Mouse (Mus musculus) gastrocnemius, adult 18-20 months (tissue): ENCODE measurements around the gene Flt1. TPM values are rescaled to one million over a fixed set of nuclear protein-coding genes. Genes with fewer than 3 reads are reported as not detected.
"Not testable (repeated sequence)": the region's sequence is repeated elsewhere in the genome, so short reads cannot be mapped to it uniquely, and the experiment has no call there.

Experiments used
- DNase-seq: peaks from one replicate; pipeline ENCODE4 v3.0.0; 2021; ENCODE audit warnings: low spot score
- total RNA-seq, 2 experiments: library from RNA; stranded (reverse); gene quantifications; 2 replicates each; pipeline ENCODE4 v1.2.3; 2021

Flt1 gene
- total RNA-seq, 2 experiments from 2014 or later: 25.8 to 28.7 TPM

DNA sequence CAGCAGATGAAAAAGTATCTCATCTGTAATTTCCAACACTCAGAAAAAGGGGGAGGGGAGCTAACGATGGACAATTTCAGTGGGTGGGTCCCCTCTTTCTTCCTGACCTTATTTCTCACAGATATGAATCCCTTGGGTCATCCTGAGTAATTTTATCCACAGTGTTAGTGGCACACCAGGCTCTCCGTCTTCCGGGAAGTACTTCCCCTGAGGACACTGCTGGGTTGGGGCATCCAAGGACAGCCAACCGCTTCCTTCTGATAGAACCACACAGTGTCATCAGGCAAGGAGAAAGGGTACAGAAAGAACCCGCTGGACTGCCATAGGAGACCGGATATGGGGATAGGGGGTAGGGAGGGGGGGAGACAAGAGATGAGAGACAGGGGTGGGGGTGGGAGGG is 111.2 kb downstream of the Flt1 start:
- no peak for DNase-seq

DNA sequence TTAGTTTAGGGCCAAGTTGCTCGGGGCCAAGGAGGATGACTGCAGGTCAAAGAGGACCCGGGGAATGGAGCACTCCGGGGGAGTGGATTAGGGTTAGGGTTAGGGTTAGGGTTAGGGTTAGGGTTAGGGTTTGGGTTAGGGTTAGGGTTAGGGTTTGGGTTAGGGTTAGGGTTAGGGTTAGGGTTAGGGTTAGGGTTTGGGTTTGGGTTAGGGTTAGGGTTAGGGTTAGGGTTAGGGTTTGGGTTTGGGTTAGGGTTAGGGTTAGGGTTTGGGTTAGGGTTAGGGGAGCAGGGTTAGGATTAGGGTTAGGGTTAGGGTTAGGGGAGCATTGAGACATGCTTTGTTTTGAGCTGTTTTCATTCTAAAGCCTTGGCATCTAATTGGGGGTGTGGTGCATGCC is 114.5 kb downstream of the Flt1 start:
- DNase-seq: not testable (repeated sequence)

DNA sequence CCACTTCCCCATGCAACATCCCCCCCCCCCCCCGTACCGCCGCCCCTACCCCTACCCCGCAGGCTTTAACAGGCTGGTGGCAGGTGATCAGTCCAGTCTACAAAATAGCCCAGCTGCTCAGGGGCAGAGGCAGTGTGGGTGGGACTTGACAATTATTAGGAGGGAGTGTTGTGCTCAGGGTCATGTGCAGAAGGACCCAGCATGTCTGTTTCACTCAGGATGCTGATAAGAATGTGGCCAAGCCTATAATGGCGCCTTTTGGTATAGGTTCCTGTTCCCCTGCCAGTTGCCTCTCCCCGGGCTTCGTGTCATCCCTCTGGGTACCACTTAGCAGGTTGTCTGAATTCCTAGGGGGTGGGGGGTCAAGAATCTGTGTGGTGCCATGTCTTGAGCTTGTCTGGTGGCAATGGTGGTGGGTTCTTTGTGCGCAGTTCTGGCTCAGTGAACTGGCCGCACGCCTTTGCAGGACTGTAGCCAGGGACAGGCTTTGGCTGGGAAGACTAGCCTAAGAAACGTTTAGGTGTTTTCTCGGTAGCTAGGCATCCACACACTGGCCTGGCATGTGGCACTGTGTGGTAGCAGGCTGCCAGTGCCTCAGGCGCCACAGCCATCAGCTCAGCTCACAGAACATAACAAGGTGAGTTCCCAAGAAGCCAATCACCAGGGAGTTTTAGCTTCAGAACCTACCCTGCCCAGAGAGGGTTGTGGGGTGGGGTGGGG is 118.4 kb downstream of the Flt1 start:
- DNase-seq: no peak

DNA sequence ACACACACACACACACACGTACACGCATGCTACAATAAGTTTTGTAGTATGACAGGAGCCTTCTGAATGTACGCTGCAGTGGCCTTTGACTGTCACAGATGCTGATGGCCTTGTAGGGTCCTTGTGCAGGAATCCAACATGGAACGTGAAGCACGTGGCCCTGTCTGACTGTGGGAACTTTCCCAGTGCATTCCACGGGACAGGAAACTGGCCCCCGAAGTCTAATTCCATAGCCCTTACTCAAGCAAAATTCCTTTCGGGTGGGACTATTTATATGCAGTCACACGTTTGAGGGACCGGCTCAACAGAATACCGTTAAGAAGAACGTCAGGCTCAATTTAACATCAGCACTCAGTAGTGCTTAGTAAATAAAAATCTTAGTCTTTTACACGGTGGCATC is 119.1 kb downstream of the Flt1 start:
- DNase-seq: no peak

DNA sequence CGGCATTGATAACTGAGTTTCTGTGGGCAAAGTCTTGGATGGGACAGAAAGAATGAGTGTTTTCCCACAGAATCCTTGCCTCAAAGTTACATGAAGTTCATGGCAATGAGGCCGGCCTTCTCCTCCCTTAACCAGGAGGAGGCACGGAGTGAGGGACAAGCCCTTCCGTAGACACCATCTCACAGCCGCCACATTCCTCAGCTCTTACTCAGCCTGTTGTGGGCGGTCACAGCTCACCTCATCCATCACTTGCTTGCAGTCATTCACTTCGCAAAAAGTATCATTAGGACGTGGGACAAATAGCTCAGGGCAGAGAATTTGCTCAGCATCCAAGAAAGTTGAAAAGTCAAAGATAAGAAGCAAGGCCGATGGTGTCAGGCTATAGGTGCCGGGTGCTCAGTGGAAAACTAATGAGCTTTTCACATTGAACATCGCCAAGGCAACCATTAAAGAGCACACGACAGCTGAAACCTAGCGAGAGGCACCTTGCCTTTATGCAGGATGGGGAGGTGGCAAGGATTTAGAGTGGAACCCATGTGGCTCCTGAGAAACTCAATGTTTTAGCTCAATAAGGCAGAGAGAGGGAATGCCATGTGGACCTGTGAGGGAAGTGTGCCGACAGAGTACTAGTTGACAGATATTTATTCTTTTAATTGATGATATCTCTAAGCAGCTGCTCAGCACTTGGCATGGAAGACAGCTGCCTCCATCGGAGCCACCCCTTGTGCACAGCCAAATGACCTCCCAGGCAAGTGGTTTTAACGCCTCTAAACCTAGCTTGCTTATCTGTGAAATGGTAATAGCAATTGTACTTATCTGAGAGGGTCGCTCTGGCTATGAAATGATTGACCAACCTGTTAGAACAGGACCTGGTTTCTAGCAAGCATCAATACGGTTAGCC is 124.1 kb downstream of the Flt1 start:
- no peak for DNase-seq

DNA sequence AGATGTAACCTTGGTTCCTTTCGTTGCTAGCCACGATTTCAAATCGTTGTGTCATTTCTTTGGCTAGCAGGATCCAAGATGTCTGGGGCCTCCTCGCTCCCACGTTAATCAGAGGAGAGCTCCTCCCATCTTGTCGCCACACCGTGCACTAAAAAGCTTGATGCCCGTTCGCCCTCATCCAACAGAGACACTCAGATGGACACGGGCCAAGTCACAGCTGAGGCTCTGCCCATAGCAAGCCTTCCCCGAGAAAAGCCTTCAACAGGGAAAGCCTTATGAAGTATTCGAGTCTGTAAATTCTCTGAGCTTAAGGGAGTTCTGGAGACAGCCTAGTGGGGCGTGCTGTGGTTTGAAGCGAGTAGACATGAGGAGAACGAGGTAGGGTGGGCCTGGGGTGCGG is 128.0 kb downstream of the Flt1 start:
- DNase-seq: no peak

DNA sequence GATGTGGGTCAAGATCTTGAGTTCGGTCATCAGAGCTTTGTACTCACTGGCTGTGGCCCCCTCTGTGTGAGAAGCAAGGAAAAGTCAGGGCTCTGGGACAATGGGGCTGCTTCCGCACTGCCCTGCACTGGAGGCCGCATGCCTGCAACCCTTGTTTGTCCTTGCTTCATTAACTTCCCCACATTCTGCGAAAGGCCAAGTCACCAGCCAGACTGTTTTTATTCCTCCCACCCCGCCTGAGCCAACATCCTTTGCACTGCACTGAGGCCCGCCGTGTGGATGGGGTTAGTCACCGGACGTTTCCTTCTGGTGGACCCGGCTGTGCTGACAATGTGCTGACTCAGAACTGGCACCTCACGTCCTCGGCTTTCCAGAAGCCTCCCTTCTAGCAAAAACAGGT is 136.0 kb downstream of the Flt1 start:
- no peak for DNase-seq

DNA sequence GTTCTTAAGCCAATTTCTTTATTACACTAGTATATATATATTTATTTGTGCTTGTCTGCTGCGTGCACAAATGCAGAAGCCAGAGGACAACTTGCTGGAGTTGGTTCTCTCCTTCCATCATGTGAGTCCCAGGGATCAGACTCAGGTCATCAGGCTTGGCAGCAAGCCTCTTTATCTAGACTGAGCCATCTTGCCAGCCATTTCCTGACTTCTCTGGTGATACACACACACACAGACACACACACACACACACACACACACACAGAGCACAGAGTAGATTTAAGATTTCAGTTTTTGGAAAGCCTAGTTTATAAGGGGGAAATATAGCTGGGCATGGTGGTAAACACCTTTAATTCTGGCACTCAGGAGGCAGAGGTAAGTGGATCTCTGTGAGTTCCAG is 140.7 kb downstream of the Flt1 start:
- no peak for DNase-seq

DNA sequence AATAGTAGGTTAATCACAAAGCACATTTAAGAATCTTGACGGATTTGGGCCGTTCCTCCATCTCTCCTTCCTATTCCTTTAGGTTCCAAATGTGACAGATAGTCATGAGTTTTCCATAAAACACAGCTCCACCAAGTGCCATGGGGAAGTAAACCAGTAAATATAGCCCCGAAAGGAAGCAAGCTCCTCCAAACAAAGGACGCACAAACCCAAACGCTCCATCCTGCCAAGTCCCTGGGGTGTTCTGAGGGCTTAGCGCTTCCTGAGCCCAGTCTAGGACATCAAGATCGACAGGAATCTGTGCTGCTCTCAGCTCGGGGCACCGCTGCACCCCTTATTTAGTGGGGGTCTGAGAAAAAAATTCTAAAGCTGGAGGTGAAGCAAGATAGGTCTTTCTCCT is 141.2 kb downstream of the Flt1 start:
- DNase-seq: no peak

DNA sequence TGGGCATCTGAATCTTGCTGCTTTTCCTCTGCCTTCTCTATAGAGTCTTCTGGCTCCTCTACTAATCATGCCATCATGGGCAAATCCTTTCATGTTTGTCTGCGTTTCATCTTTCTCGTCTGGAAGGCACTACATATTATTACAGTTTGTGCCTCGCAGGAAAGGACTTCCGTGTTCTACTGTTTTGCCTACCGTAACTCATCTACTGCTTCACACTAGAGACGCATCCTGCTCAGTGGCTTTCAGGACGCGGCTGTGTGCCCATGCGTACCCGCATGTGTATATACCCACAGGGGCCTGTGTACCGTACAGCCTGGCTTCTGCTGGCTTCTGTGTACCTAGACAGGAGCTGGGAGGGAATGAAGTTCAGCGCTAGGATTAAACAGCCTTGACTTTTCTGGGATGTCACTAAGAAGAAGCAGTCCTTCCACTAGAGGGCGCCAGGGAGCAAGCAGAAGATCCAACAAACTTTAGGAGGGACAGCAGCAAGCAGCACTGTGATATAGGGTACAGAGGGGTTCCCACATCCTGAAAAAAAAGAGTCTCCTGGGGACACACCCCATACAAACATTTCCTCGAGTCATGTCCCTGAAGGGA is 142.0 kb downstream of the Flt1 start:
- DNase-seq: peak; percentile 72

DNA sequence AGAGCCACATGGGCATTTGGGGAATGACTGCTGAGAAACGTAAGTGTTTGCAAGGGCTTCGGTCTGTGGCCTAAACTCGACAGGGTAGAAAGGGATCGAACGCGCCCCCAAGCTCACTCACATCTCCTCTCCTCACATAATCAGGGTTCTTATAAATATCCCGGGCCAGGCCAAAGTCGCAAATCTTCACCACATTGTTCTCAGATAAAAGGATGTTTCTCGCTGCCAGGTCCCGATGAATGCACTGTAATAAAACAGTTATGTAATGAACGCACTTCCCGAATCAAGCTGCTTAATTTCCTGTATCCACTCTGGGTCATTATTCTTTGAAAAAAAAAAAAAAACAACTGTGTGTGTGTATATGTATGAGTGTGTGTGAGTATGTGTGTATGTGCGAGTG is 145.6 kb downstream of the Flt1 start:
- DNase-seq: no peak

DNA sequence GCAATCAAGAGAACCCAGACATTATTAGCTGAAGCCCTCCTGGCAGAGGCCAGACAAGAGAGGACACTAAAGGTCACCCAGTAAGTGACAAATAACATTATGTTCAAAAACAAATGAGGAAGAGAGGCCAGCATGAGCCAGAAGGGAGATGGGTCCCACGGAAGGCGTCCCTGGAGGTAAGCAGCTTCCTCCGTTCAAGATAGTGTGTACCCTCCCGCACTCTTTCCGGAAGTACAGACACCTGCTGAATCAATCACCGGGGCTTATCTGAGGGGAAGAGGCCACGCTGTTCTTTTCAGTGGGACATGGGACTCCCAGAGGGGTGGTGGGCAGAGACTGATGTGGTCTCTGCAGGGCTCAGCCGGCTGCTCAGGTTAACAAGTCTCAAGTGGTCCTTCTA is 146.1 kb downstream of the Flt1 start:
- peak; percentile 18 for DNase-seq

DNA sequence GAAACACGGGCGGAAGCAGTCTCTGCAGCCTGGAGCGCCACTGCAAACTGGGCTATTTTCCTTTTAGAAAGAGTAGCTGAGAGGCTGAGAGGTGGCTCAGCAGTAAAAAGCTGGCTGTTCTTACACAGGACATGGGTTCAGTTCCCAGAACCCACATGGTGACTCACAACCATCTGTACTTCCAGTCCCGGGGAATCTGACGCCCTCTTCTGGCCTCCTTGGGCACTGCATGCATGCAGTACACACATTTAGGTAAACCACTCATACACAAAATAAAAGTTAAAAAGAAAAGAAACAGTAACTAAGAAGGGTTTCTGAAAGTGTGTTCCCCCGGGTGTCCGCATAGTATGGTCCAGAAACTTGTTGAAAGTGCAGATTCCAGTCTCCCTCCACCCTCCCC is 146.7 kb downstream of the Flt1 start:
- no peak for DNase-seq

DNA sequence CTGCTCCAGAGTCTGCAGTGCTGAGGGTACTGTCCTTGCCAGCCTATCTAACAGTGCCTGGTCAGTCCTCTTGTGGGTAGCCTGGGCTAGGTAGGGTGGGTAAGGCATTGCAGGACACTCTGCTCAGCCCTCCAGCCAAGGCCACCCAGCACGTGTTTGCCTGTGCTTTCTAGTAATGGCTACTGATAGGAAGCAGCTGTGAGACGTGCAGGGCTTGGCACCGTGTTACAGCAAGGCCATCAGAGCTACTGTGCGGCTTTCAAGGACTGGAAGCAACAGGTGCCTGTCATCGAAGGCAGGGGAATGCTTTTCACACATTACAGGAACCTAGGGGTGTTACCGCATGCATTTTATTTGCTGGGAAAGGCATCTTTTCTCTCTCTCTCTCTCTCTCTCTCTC is 148.8 kb downstream of the Flt1 start:
- DNase-seq: no peak

DNA sequence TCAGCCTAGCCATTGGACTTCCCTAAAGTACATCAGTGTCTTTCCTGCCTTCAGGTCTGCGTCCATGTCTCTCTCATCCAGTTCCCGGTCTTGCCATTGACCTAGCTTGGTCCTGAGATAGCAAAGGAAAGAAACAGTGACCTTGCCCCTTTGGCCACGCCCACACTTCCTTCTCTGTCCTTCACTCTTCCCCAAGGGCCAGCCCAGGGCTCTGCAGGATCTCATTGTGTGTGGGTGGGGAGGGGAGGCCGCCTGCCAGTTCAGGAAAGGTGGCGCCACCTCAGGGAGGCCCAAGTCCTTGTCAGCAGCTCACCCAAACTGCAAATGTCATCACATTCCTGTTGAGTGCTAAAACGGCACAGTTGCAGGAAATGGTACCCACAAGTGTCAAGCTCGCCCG is 151.3 kb downstream of the Flt1 start:
- no peak for DNase-seq

DNA sequence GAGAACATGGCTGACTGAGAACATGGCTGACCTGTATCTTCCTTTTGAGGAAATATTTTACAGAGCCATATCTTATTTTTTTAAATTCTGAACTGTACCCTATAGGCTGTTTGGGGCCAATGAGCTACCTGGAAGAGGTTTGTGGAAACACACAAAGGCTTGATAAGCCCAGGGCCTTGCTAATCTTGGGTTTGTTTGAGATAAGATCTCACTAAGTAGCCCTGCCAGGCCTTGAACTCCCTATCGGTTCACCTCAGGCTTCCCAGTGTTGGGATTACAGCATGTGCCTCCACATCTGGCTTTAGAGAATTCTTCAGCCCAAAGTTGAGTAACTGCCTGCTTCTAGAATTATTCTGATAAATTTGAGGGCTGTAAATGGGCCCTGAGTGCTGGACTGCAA is 152.3 kb downstream of the Flt1 start:
- DNase-seq: no peak

DNA sequence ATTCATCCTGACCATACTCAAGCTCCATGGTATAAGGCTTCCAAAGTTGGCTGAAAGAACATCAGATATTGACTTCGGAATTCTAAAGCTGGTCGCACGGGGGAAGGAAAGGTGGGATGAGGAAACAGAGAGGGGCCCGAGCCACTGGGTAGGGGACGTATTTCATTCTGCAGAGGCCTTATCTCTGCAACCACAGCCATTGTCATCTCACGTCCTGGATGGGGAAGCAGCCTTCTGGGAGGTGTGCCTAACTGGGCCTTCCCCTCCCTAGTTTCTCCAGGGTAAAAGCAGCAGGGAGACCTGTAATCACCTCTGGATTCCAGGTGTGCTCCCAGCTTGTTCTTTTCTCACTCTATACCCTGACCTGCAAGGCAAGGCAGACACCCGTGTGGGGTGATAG is 153.1 kb downstream of the Flt1 start:
- DNase-seq: no peak

DNA sequence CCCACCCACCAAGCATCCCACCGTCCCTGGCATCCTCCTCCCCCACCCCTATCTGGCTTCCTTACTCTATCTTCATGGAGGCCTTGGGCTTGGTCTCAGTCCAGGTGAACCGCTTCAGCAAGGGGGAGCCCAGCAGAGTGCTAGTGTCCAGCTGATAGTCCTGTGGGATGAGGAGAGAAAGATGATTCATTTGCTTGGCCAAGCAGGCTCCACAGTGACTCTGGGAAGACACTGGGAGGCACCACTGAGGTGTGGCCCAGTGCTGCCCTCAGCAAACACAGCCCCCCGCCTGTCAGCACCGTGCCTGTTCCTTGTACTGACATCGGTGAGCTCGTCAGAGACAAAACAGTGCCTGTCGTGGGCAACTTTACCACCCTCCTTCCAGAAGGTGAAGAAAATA is 159.5 kb downstream of the Flt1 start:
- DNase-seq: no peak

DNA sequence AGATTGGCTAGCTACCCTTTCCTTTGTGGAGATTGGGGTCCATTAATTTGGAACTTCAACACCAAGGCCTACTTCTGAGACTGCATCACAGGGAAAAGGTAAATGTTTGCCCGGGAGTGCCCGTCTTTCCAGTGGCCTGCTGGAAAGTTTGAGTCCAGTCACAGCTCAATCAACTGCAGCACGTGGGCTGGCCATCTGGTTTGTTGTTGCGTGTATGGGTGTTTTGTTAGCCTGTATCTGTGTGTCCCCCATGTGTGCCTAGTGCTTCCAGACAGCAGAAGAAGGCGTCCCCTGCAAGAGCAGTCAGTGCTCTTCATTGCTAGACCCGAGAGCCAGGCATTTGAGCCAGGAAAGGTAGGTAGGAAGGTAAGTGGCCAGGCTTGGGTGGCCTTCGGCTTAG is 160.4 kb downstream of the Flt1 start:
- no peak for DNase-seq

DNA sequence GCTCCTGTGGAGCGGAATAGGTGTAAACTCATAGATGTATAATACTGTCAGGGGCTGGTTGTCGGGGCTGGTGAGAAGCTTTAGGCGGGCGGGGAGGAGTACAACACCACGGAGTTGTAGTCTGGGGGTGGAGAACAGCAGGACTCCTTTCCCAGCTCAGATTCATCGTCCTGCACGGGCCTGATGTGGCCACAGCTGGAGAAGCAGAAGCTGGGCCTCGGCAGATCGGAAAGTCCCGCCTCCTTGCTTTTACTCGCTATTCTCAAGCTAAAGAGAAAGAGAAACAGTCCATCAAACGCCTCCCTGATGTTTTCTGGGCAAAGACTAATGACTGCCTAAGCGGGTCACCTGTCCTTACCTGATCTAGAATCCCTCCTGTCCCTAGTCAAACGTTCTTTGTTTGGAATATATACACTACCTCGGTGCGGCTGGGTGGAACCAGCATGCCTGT is 161.6 kb downstream of the Flt1 start:
- DNase-seq: no peak

DNA sequence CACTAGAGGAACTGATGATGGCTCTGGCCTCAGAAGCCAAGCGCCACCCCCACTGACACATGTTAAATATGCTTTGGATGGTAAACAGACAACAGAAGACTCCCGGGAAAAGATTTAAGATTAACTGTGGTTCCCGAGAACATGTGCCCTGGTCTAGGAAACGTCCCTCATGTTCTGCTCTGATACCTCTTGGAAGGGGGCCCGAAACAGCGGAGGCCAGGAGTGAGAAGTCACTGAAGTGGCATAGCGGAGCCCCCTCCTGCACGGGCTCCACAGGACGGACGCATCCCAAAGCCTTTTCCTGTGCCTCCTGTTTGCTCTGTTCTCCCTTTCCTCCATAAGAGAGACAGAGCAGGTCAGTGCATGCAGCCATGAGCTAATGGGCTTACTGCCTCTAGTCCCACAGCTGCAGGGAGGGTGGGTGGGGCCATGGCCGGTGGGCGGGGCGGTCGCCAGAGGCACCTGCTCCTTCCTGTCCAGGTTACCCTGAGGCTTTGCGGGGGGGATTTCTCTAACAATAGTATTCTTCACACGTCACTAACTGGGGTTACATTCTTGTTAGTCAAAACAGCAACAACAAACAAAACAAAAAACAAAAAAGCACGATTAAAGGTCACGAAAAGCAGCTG is 162.2 kb downstream of the Flt1 start:
- DNase-seq: no peak

DNA sequence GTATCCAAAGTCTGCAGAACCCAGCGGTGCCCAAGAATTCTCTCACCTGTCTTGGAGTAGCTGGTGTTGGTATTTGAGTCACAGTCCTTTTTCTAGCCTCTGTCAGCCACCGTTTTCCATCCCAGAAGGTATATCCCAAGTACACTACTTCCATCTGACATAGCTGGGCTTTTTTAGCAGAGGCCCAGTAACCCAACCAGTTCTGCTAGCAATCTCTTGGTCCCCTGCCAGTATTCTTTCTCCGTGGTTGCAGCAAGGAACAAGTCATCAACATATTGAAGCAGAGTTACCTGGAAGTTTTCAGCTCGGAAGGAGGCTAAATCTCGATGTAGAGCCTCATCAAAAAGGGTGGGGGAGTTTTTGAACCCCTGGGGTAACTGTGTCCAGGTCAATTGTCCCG is 168.2 kb downstream of the Flt1 start:
- not testable (repeated sequence) for DNase-seq
